Mouse (Mus musculus) brown adipose tissue, adult 24 weeks (tissue): ENCODE measurements at regions not wholly inside any gene's neighbourhood (a gene's known extent, or its start where the extent isn't known, plus 50 kb on each side); places are given as distances from the start of the nearest gene placed in this dataset.

Source experiments
- H3K27ac ChIP-seq: fragments of 200-500 bp; replicated peaks from 2 replicates; pipeline ENCODE4 v1.5.1; 2012; ENCODE audit warnings: low read depth, mild to moderate bottlenecking, low read length
- H3K4me1 ChIP-seq: fragments of 200-500 bp; 2 replicates; pipeline ENCODE4 v1.6.1; 2012; ENCODE audit warnings: low read length, mixed read lengths; ENCODE audit not compliant: control insufficient read depth, insufficient read depth, insufficient read length
- H3K4me3 ChIP-seq: fragments of 200-500 bp; 2 replicates; pipeline ENCODE4 v1.5.1; 2012; ENCODE audit warnings: low read depth, mild to moderate bottlenecking, low read length, moderate library complexity; ENCODE audit not compliant: insufficient read depth

DNA sequence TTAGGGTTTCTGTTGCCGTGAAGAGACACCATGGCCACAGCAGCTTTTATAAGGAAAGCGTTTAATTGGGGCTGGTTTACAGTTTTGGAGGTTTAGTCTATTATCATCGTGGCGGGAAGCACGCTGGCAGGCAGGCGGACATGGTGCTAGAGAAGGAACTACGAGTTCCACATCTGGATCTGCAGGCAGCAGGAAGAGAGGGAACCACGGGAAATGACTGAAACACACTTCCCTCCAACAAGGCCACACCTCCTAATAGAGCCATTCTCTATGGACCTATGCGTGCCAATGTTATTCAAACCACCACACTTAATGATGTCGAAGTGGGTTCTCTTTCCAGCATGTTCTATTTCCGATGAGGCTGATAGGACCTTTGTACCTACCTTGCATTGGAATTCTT, 81.3 kb upstream of the Zfp703 start:
- Histone ChIP-seq H3K27ac (no peak overlapping the region), H3K4me3 (no peak overlapping the region), H3K4me1 (peaks cover 2% of the 10 kb centered on the region; the same call in 1 of the 2 replicates)

DNA sequence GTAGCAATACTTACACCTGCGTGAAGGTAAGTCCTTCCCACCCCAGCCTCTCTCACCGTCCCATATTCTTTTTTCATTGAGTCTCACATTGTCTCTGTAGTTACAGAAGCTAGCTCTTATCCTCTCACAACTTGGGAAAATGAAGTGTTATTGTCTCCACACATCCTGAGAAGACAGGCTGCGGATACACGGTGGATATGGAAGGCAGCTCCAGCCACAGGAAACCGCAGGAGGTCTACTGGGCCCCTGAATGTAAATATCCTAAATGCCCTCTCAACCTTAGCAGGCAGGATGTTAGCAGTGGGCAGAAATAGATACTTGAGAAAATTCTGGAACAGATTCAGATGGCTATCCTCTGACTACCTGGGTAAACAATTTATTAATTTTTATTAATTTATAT, 73.8 kb upstream of the Zfp703 start:
- Histone ChIP-seq H3K4me3 (no peak overlapping the region), H3K4me1 (peaks cover 2% of the 10 kb centered on the region; the same call in 1 of the 2 replicates), H3K27ac (no peak overlapping the region)

DNA sequence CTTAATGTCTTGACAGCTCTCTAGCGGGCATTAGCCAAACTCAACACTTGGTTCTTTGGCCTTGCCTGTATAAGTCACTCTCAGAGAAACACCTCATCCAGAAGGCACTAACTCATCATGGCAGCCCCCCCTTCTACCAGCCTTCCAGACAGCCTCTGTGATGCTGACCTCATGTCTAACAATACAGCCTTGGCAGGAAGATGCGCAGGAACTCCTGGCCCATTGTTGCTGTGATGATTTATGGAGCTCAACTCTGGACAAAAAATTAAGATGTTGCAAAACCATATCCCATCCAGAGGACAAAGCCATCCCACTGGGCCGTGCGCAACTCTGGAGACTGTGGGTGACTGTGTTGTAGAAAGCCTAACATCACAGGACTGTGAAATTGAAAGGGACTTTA, 70.9 kb upstream of the Zfp703 start:
- Histone ChIP-seq H3K27ac (no peak overlapping the region), H3K4me1 (no peaks in the 10 kb centered on the region), H3K4me3 (no peak overlapping the region)

DNA sequence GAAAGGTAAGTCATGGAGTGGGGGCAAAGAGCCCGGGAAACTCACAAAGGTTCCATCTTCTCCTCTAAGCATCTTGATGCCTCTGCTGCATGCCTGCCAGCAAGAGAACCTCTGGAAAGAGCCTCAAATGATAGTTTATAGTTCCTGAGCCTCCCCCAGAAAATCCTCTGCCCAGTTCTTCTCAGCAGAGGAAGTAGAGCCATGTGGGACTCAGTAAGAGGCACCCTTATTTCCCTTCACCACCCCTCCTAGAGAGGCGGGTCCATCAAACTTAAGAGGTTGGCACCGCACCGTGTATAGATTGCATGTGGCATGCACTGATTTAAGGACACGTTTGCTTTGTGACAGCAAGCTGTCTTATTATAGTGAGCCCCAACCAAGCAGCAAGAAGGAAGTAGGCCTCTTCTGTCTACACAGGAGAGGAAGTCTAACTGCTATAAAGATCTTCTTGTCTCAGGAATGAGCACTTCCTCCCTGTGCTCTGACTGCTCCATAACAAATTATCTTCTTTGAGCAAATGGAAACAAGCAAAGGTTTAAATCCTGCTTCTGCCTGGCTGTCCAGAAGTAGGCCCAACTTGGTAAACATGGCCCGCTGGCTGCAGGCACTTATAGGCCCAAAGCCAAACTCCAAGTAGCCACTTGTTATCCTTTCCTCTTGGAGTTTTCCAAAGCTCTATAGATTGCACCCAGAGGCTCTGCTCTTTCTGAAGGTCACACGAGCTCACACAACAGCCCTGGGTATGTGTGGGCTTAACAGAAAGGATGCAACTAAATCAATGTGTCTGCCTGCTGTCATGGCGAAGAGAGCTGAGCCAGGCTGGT, 69.6 kb upstream of the Zfp703 start:
- Histone ChIP-seq H3K27ac (no peak overlapping the region), H3K4me3 (no peak overlapping the region), H3K4me1 (no peaks in the 10 kb centered on the region)

DNA sequence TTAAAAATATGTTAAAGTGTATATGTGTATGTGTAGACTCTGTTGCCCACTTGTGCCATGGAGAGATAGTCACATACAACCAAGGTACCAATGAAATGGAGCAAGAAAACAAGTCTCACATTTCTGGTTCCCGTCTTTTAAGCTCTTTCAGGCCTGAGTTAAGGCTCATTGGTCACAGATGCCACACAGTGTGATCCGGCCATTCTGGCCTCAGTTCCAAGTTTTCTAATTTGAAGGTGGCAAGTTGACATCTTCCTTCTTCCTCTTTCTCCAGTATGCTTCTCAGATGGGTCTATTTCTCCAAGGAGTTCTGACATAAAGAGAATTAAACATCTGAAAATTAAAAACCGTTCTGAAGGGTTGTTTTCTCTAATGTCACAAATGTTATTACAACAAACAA, 66.9 kb upstream of the Zfp703 start:
- H3K27ac ChIP-seq = no peak overlapping the region
- no peak overlapping the region for H3K4me3 ChIP-seq
- 0 out of 2 replicates have a peak, but pooled peaks cover 2% of the 10 kb centered on the region for H3K4me1 ChIP-seq

DNA sequence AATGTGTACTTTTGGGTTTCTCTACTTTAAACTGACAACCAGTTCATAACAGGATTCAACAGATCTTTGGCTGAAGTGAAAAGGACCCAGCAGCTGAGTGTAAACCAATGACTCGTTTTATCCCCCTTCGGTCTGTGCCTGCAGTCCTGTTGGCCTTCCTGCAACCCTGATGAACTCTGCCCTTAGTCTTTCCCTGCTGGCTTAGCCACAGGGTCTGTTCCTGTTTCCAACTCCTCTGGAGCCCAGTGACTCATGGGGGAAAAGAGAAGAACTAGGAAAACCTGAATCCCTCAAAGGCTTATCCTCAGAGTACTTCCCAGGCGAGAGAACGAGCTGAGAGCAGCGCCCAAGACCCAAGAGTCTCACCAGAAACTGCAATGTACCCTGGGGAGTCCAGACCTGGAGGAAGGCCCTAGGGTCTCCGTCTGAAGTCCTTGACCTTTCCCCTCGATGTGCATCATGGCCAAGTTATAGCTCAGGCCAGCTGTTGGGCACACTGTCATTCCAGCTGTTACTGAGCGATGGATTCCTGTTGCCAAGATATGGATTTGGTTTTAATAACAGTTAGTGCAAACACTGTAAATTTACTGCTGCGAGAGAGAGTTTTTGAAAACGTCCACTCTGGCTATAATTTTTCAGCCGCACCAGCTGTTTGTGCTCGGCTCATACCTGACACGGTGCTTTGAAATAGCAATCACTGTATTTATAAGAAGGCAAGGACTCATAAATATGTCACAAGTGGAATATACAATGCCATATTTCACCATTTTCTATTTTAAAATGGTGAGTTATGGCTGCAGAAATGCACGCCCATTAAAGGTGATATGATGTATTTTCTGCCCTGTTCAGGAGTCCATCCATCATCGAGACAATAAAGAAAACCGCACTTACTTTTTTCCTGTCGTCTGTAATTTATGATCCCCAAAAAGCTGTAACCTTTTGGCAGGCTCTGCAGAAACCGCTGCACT, 63.3 kb upstream of the Zfp703 start:
- H3K27ac ChIP-seq = no peak overlapping the region
- H3K4me3 ChIP-seq = no peak overlapping the region
- H3K4me1 ChIP-seq = 0 out of 2 replicates have a peak, but pooled peaks cover 2% of the 10 kb centered on the region

DNA sequence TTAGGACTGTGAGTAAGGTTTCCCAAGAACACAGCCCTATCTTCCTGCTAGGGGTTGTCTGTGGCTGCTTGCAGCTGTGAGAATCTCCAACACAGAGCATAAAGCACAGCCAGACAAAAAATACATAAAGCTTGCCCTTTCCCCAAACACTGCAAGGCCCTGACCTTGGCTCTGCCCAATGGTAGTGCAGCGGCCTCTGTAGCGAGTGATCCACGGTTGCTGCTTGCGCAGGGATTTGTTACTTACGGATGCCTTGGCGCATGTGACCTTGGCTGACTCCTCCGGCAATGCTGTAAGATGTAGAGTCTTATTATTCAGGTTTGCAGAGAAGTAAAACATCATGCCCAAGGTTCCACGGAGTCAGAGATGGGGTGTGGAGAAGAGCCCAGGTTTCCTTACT, 61.4 kb upstream of the Zfp703 start:
- Histone ChIP-seq H3K4me3 (no peak overlapping the region), H3K4me1 (0 out of 2 replicates have a peak, but pooled peaks cover 2% of the 10 kb centered on the region), H3K27ac (no peak overlapping the region)

DNA sequence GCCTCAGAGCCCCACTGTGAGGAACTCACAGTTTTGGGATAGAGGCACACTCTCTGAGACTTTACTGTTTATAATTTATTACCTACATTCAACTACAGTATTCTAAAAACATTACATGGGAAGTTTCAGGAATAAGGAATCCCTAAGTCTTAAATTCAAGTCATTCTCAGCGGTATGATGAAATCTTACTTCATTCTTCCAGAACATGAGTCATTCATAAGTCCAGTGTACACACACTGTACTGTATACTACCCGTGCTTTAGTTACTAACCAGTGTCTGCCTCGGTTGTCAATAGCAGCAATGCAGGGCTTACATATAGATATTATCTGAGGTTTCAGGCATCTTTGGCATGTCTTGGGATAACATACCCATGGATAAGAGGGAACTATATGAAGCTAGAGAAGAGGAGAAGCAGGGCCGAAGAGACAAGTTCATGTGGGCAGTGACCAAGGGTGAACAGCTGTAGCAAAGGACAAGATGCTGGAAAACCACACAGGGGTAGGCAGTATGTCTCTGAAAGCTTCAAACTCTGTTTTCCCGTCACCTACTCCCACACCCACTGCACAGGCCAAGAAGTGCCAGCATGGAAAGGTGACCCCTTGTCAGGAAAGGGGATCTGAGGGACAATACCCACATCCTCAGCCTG, 55.5 kb upstream of the Zfp703 start:
- Histone ChIP-seq H3K4me3 (no peak overlapping the region), H3K4me1 (no peaks in the 10 kb centered on the region; the same call in 1 of the 2 replicates), H3K27ac (no peak overlapping the region)

DNA sequence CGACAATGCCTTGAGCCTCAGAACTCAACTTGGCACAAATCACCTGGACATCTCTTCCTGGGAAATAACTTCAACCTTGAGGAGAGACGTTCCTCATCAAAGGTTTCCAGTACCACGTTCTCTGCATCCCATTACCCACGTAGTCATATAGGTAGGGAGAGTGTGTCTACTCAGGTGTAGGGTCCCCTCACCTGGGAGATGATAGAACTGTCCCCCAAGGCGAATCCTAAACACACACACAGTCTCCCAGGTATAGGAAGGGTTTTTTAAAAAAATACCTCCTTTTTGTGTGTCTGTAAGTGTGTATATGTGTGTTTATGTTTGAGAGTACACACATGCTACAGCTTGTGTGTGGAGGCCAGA, 55.0 kb upstream of the Zfp703 start:
- Histone ChIP-seq H3K4me3 (no peak overlapping the region), H3K27ac (no peak overlapping the region), H3K4me1 (no peaks in the 10 kb centered on the region; the same call in 1 of the 2 replicates)

DNA sequence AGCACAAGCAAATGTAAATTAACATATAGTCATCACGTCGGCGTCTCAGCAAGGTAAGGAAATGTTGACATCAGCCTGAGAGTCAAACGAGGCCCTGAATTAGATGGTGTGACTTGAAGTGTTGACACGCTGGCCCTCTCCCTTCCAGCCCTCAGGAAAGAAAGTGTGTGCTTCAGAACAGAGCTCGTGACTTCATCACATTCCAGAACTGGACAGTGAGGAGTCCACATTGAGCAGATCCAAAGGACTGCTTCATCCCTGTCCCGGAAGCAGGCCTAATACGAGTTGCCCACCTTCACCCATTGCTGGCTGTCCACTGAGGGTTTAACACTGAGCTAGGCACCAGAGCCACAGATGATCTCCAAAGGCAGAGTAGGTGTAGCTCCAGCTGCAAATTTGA, 54.0 kb upstream of the Zfp703 start:
- Histone ChIP-seq H3K27ac (no peak overlapping the region), H3K4me1 (no peaks in the 10 kb centered on the region; the same call in 1 of the 2 replicates), H3K4me3 (no peak overlapping the region)
